Mouse (Mus musculus): ENCODE results near the gene Slc16a1. TPM values are rescaled to one million over a fixed set of nuclear protein-coding genes. Genes with fewer than 3 reads are reported as not detected.
A peak's percentile ranks its signal among the peaks of the same experiment; 100 is the strongest.

Slc16a1 gene
- polyA plus RNA-seq (2015; fragmentation: Nextera tagmentation; extraction: Ambion mirVana): 47.9 and 48.5 TPM in 2 replicates

GRCm38 (mm10) chr3:104638403-104638779, at the start of gene Slc16a1:
Gene Slc16a1 (plus strand): TSS chr3:104638668.
- no peaks in the 10 kb centered on the region for H3K9me3 ChIP-seq (replicated peaks)
- peak within 1 kb of the TSS; percentile 98 for H3K4me2 ChIP-seq
- H3K27me3 ChIP-seq: no peaks in the 10 kb centered on the region
- H3K9ac ChIP-seq: peak within 1 kb of the TSS; percentile 83
- H3K4me3 ChIP-seq (replicated peaks): peak within 1 kb of the TSS; percentile 89
- WGBS: under 1% methylated on average over 50 of the region's 50 CpGs
- ATAC-seq (replicated peaks; ENCODE audit: low FRiP score): peak; percentile 97
- peaks cover 18% of the 10 kb centered on the region for H3K4me1 ChIP-seq
- no peaks in the 10 kb centered on the region for H3K36me3 ChIP-seq
- H3K27ac ChIP-seq: peak within 1 kb of the TSS; percentile 77

GRCm38 (mm10) chr3:104596451-104597134, 41.9 kb upstream of the Slc16a1 start:
- Histone ChIP-seq H3K9ac (no peak overlapping the region), H3K27me3 (no peaks in the 10 kb centered on the region), H3K4me1 (peaks cover 26% of the 10 kb centered on the region), H3K4me2 (no peak overlapping the region), H3K4me3 (replicated peaks) (no peak overlapping the region), H3K27ac (0 out of 2 replicates have a peak overlapping the region, but pooled peaks have one; percentile 48), H3K36me3 (no peaks in the 10 kb centered on the region), H3K9me3 (replicated peaks) (no peaks in the 10 kb centered on the region)
- 0 out of 2 replicates have a peak, but pooled peaks have one; percentile 23 for ATAC-seq (replicated peaks; ENCODE audit: low FRiP score)
- 52% methylated on average over 6 of the region's 6 CpGs for WGBS

DNA sequence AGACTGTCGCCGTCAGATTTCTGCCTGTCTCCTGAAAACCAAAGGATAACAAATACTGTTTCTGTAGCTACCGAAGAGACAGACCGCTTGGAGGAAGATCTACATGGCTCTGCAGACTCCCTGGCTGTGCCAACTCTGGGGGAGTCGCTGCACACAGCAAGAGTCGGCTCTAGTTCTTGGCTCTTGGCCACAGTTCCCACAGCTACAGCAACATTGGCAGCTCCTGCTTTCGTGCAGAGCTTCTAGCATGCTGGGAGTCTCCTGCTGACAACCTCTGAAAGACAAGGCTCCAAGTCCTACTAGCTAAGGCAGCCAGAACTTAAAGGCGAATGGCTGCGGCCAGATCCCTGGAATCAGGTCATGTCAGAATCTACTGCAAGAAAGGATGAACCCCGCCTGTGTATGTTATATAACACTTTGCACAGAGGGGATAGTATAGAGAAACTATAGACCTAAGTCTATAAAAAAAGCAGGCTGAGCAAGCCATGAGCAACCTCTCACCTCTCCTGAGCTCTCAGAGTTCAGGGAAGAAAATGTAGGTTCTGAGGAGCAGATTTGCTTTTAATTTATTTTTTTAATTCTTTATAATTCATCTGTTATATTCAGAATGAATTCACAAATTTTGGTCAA, 41.2 kb upstream of the Slc16a1 start:
- Histone ChIP-seq H3K4me2 (no peak overlapping the region), H3K4me3 (replicated peaks) (no peak overlapping the region), H3K36me3 (no peaks in the 10 kb centered on the region), H3K27ac (0 out of 2 replicates have a peak overlapping the region, but pooled peaks have one; percentile 48), H3K9me3 (replicated peaks) (no peaks in the 10 kb centered on the region), H3K9ac (no peak overlapping the region), H3K4me1 (peaks cover 26% of the 10 kb centered on the region), H3K27me3 (no peaks in the 10 kb centered on the region)
- ATAC-seq (replicated peaks; ENCODE audit: low FRiP score): peak; percentile 41; the same call in 1 of the 2 replicates
- 54% methylated on average over 10 of the region's 10 CpGs for WGBS

- Histone ChIP-seq H3K4me3 (replicated peaks) (no peak overlapping the region), H3K36me3 (no peaks in the 10 kb centered on the region), H3K27me3 (no peaks in the 10 kb centered on the region), H3K9ac (no peak overlapping the region), H3K27ac (peak overlapping the region; percentile 78), H3K9me3 (replicated peaks) (no peaks in the 10 kb centered on the region), H3K4me1 (peaks cover 26% of the 10 kb centered on the region), H3K4me2 (peak overlapping the region; percentile 8; the same call in 1 of the 2 replicates)
- 53% methylated on average over 20 of the region's 20 CpGs for WGBS
- ATAC-seq (replicated peaks; ENCODE audit: low FRiP score): peak; percentile 89
Observed at GRCm38 (mm10) chr3:104599296-104600150, 38.9 kb upstream of the Slc16a1 start.

DNA sequence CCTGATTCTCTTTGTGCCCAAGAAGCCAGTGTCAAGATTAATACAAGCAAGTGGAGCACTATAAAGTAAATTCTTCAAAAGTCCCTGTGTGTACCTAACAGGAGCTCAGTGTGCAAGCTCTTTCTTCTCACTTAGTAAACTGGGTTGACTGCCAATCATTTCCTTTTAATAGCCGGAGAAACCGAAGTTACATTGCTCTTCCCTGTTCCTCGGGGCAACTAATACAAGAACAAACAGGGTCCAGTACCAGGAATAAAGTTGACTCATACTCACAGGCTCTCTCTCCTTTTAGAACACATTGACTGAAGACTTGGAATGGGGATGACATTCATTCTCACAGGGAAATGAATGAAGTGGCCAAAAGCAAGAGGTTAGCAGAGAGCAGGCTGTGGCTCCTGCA, 37.8 kb upstream of the Slc16a1 start:
- no peaks in the 10 kb centered on the region for H3K27me3 ChIP-seq
- H3K4me3 ChIP-seq (replicated peaks): no peak overlapping the region
- H3K36me3 ChIP-seq: no peaks in the 10 kb centered on the region
- H3K4me2 ChIP-seq: no peak overlapping the region
- peaks cover 26% of the 10 kb centered on the region for H3K4me1 ChIP-seq
- H3K27ac ChIP-seq: no peak overlapping the region
- H3K9ac ChIP-seq: no peak overlapping the region
- ATAC-seq (replicated peaks; ENCODE audit: low FRiP score): no peak
- 87% methylated on average over 3 of the region's 3 CpGs for WGBS
- no peaks in the 10 kb centered on the region for H3K9me3 ChIP-seq (replicated peaks)

GRCm38 (mm10) chr3:104601680-104602079, 36.8 kb upstream of the Slc16a1 start:
- no peaks in the 10 kb centered on the region for H3K9me3 ChIP-seq (replicated peaks)
- no peak overlapping the region for H3K27ac ChIP-seq
- no peak overlapping the region for H3K9ac ChIP-seq
- H3K4me1 ChIP-seq: peaks cover 26% of the 10 kb centered on the region
- H3K36me3 ChIP-seq: no peaks in the 10 kb centered on the region
- no peak overlapping the region for H3K4me2 ChIP-seq
- H3K27me3 ChIP-seq: no peaks in the 10 kb centered on the region
- WGBS: 89% methylated on average over 4 of the region's 4 CpGs
- H3K4me3 ChIP-seq (replicated peaks): no peak overlapping the region
- no peak for ATAC-seq (replicated peaks; ENCODE audit: low FRiP score)

DNA sequence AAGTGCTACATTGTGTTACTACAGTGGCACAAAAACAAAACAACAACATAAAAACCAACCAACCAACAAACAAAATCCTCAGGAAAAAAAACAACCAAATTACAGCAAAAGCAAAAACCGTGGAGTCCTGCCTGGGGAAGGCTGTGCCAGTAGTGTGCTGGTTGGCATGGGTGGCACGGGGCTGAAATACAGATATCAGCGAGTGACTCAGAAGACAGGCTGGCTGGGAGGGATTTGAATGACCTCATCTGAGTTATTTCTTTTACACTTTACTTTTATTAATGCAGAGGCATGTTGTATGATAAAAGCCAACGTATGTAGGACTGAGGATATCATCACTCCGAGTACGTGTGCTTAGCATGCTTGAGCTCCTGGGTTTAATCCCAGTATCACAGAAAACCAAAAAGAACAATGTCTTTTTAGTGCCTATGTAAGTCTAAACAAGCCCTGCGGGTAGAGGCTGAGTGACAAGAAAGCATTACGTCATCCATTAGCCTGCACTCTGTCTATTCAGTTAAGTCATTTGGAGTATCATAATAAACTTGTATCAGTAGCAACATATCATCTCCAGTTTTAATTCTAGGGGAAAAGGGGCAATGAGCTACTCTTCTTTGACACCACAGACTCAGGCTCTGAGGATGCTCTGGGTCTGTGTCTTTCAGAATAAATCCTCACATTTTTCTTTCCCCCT, 28.6 kb upstream of the Slc16a1 start:
- no peak for ATAC-seq (replicated peaks; ENCODE audit: low FRiP score)
- WGBS: 82% methylated on average over 8 of the region's 8 CpGs
- Histone ChIP-seq H3K36me3 (no peaks in the 10 kb centered on the region), H3K4me2 (no peak overlapping the region), H3K27me3 (no peaks in the 10 kb centered on the region), H3K4me1 (no peaks in the 10 kb centered on the region), H3K27ac (no peak overlapping the region), H3K4me3 (replicated peaks) (no peak overlapping the region), H3K9ac (no peak overlapping the region), H3K9me3 (replicated peaks) (no peaks in the 10 kb centered on the region)

DNA sequence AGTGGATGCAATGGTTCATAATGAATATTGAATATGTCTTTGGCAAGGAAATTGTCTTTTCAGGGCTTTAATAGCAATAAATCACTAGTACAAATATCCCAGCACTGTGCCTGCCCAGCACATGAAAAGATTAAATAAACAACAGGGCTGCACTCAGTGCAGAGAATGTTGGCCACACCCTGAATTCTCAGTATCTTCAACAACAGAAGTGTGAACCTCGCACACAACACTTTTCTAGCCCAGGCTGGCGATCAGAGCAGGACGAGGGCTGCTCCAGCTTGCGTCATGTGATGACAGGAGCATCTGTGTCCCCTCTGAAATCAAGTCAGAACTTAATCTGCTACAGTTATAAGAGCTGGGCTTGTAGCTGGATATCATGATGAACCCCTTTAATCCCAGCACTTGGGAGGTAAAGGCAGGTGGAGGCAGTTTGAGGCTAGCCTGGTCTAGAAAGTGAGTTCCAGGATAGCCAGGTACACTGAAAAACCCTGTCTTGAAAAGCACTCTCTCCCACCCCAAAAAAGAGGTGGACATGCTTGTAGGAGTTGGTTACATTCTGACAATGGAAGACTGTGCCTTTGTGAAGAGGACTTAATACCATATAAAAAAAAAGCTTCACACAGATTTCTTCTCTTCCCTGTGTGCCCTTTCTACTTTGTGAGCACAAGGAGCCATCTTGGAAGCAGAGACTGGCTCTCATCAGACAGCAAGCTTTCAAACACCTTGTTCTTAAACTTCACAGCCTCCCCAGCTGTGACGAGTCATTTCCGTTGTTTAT, 27.8 kb upstream of the Slc16a1 start:
- no peak overlapping the region for H3K4me2 ChIP-seq
- ATAC-seq (replicated peaks; ENCODE audit: low FRiP score): no peak
- no peak overlapping the region for H3K27ac ChIP-seq
- H3K36me3 ChIP-seq: no peaks in the 10 kb centered on the region
- no peaks in the 10 kb centered on the region for H3K9me3 ChIP-seq (replicated peaks)
- H3K9ac ChIP-seq: no peak overlapping the region
- H3K4me3 ChIP-seq (replicated peaks): no peak overlapping the region
- H3K4me1 ChIP-seq: no peaks in the 10 kb centered on the region
- WGBS: 81% methylated on average over 6 of the region's 6 CpGs
- H3K27me3 ChIP-seq: no peaks in the 10 kb centered on the region

DNA sequence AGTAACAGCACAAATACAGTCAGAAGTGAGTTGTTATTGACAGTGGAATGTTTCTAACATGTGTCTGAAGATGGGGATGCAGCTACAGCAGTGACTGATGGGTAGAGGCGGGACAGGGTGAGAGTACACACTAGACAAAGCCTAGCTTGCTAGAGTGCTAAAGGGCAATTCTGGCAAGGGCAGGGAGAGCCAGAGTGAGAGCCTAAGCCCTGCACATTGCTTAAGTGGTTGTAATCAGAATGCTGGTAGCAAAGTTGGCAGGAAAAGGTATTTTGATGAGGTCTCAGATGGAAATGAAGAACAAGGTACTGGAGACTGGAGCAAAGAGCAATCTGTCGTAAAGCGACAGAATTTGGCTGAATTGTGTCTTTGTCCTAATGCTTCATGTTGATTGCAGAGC, 26.5 kb upstream of the Slc16a1 start:
- Histone ChIP-seq H3K4me3 (replicated peaks) (no peak overlapping the region), H3K36me3 (no peaks in the 10 kb centered on the region), H3K27me3 (no peaks in the 10 kb centered on the region), H3K27ac (no peak overlapping the region), H3K9ac (no peak overlapping the region), H3K9me3 (replicated peaks) (no peaks in the 10 kb centered on the region), H3K4me2 (no peak overlapping the region), H3K4me1 (peaks cover 9% of the 10 kb centered on the region)
- ATAC-seq (replicated peaks; ENCODE audit: low FRiP score): no peak
- 99% methylated on average over 3 of the region's 3 CpGs for WGBS

DNA sequence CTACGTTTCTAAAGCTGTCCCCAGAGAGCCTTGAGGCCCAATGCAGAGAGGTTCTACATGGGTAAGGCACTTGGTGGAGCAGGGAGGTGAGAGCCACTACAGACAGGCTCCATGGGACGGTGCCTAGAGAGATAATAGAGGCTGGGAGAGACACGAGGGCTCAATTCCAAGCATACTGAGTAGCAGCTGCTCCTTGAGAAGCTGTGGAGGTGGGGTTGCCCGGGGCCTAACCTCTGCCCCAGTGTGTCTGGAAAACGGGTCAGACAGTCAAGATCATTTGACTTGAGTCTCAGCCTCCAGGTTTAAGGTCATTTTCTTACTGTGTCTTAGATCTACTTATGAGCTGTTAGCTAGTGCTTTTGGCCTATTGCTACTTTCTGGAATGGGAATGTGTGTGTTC, 25.4 kb upstream of the Slc16a1 start:
- no peak for ATAC-seq (replicated peaks; ENCODE audit: low FRiP score)
- Histone ChIP-seq H3K4me2 (no peak overlapping the region), H3K27me3 (no peaks in the 10 kb centered on the region)

GRCm38 (mm10) chr3:104614081-104614480, 24.4 kb upstream of the Slc16a1 start:
- no peaks in the 10 kb centered on the region for H3K9me3 ChIP-seq (replicated peaks)
- WGBS: 87% methylated on average over 1 of the region's 1 CpGs
- peaks cover 9% of the 10 kb centered on the region for H3K4me1 ChIP-seq
- no peaks in the 10 kb centered on the region for H3K36me3 ChIP-seq
- H3K4me3 ChIP-seq (replicated peaks): no peak overlapping the region
- no peak for ATAC-seq (replicated peaks; ENCODE audit: low FRiP score)
- H3K27ac ChIP-seq: no peak overlapping the region
- no peaks in the 10 kb centered on the region for H3K27me3 ChIP-seq
- H3K4me2 ChIP-seq: no peak overlapping the region
- H3K9ac ChIP-seq: no peak overlapping the region

More for the DNA sequence above, 25.4 kb upstream of the Slc16a1 start:
- Histone ChIP-seq H3K9ac (no peak overlapping the region), H3K27ac (no peak overlapping the region), H3K4me1 (peaks cover 9% of the 10 kb centered on the region), H3K36me3 (no peaks in the 10 kb centered on the region), H3K4me3 (replicated peaks) (no peak overlapping the region), H3K9me3 (replicated peaks) (no peaks in the 10 kb centered on the region)
- WGBS: 57% methylated on average over 5 of the region's 5 CpGs

Measured in kidney, embryonic 15.5 days (tissue).